Mouse (Mus musculus) spleen, postnatal 10 days (tissue): ENCODE measurements around the gene Nfil3.

Experiments
- DNase-seq, 2 experiments: peaks; one replicate each; pipeline ENCODE4 v3.0.0; 2021 to 2022; ENCODE audit warnings: low spot score in 2 of 2

Nfil3 gene

GRCm38 (mm10) chr13:52982703-52983102, 1.8 kb upstream of the Nfil3 start:
- peak; percentile 67 to 87 for DNase-seq

- peak; percentile 49 to 50 for DNase-seq
Measured at GRCm38 (mm10) chr13:52981441-52982281, 788 bp upstream of the Nfil3 start.

- DNase-seq, result peak; percentile 43 to 53
Measured at GRCm38 (mm10) chr13:52980211-52980950, 492 bp downstream of the Nfil3 start.

- no peak for DNase-seq
Measured at GRCm38 (mm10) chr13:52979331-52980051, 1.4 kb downstream of the Nfil3 start.

GRCm38 (mm10) chr13:52978321-52978981, 2.4 kb downstream of the Nfil3 start:
- DNase-seq, result no peak

GRCm38 (mm10) chr13:52977757-52978156, 3.1 kb downstream of the Nfil3 start:
- DNase-seq, result no peak

- no peak for DNase-seq
Measured at GRCm38 (mm10) chr13:52977221-52977609, 3.7 kb downstream of the Nfil3 start.

GRCm38 (mm10) chr13:52976510-52977220, 4.2 kb downstream of the Nfil3 start:
- DNase-seq, result no peak

- no peak for DNase-seq
Measured at GRCm38 (mm10) chr13:52976130-52976509, 4.8 kb downstream of the Nfil3 start.

GRCm38 (mm10) chr13:52974676-52975075, 6.2 kb downstream of the Nfil3 start:
- DNase-seq, result no peak

GRCm38 (mm10) chr13:52973427-52973826, 7.4 kb downstream of the Nfil3 start:
- DNase-seq, result no peak

- DNase-seq, result no peak
Measured at GRCm38 (mm10) chr13:52972626-52973025, 8.2 kb downstream of the Nfil3 start.

- DNase-seq, result no peak
Measured at GRCm38 (mm10) chr13:52970876-52971275, 10.0 kb downstream of the Nfil3 start.

- no peak for DNase-seq
Measured at GRCm38 (mm10) chr13:52962922-52963321, 18.0 kb downstream of the Nfil3 start.

- DNase-seq, result no peak
Measured at GRCm38 (mm10) chr13:52962361-52962760, 18.5 kb downstream of the Nfil3 start.

- no peak for DNase-seq
Measured at GRCm38 (mm10) chr13:52953779-52954553, 26.9 kb downstream of the Nfil3 start.

- no peak for DNase-seq
Measured at GRCm38 (mm10) chr13:52949211-52949610, 31.7 kb downstream of the Nfil3 start.

GRCm38 (mm10) chr13:52947545-52947944, 33.3 kb downstream of the Nfil3 start:
- no peak for DNase-seq

GRCm38 (mm10) chr13:52945769-52946168, 35.1 kb downstream of the Nfil3 start:
- no peak for DNase-seq

- DNase-seq, result no peak
Measured at GRCm38 (mm10) chr13:52944116-52944515, 36.8 kb downstream of the Nfil3 start.
